Mouse (Mus musculus) Patski (cell line): ENCODE measurements around the gene Fgfr4. TPM values are rescaled to one million over a fixed set of nuclear protein-coding genes. Genes with fewer than 3 reads are reported as not detected.

Experiments used
- ATAC-seq: fragments of 100-300 bp; one replicate; pipeline ENCODE4 v1.8.0; 2021
- CTCF ChIA-PET: fragments of 350-600 bp; sonication (Branson Sonifier 250); formaldehyde crosslinking; loops from one replicate; lab custom pipeline; 2022; ENCODE audit warnings: inconsistent platforms; lab: Charles Lee
- POLR2A ChIA-PET: fragments of 350-600 bp; sonication (Branson Sonifier 250); formaldehyde crosslinking; loops from one replicate; lab custom pipeline; 2022; ENCODE audit warnings: antibody characterized with exemption, inconsistent platforms; lab: Charles Lee
- DNase-seq: peaks from one replicate; pipeline ENCODE4 v3.0.0-alpha.2; 2011; ENCODE audit warnings: low read depth, low spot score
- H3K27me3 ChIP-seq: fragments of 371-371 bp; one replicate; pipeline ENCODE4 v1.5.1; 2021
- CTCF ChIP-seq: fragments of 100-300 bp; IDR thresholded peaks from one replicate; pipeline ENCODE4 v1.5.1; 2021
- in situ Hi-C: fragments of 300-500 bp; cut with MboI; formaldehyde crosslinking; loops from 3 replicates; pipeline ENCODE4 v1.11.1; 2018; ENCODE audit warnings: low pct_unique_long_range_greater_than_20kb, mixed read lengths
- polyA plus RNA-seq: library from polyadenylated mRNA; unstranded; gene quantifications from one replicate; pipeline ENCODE4 v1.2.3, GENCODE M21; 2021

Gene Fgfr4
- polyA plus RNA-seq, 1 experiment from 2014 or later: 2.6 TPM

DNA sequence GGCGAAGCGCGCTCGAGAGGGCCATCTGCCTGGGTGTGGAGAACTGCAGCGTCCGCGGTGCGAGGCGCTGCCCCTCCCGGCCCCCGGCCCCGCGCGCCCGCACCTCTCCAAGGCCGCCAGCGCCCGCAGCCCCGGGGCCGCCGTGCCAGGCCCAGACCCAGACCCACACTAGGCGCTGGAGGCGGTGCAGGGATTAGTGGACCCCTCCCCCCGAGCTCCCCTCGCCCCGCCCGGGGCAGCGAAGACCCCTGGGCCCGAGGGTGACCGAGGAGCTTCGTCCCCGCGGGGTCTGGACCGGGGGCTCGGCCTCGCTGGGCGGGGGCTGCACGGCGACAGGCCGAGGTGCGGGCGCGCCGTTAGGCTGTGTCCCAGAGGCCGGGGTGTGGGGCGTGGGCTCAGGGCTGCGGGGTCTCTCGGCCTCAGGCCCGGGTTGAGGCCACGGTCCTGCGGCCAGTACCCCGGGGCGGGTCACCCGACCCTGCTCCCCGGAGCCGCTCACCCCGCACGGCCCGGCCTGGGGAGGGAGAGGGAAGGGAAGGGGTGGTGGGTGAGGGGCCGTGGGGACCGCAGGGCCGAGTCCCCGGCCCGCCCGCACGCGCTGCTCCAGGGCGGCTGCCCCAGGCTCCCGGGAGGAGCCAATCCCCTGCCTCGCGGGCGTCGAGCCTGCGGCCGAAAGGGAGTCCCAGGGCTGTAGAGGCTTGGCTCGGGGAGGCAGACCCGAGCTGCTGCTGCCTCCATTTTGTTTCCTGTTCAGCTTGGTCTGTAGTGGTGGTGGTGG, 57.9 kb downstream of the Fgfr4 start:
- no peak for TF ChIP-seq CTCF
- in situ Hi-C loops: no loop called here
- no peak for DNase-seq

DNA sequence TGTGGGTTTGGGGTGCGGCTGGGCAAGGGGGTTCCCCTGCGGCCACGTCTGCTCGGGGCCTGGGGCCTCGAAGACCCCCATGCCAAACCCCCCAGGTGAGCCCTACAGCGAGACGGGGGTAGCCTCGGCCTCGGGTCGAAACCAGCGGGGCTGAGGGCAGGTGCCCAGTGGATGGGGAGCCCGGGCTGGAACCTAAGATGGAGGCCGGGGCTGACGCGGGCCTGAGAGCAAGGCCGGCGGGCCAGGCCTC, 58.5 kb downstream of the Fgfr4 start:
- ChIA-PET CTCF (no interaction called here), POLR2A (no interaction called here)
- H3K27me3 ChIP-seq: no peaks in the 10 kb centered on the region
- no peak for TF ChIP-seq CTCF
- in situ Hi-C loops: no loop called here
- ATAC-seq (no peak), DNase-seq (no peak)

More for the DNA sequence above, 57.9 kb downstream of the Fgfr4 start:
- no peaks in the 10 kb centered on the region for H3K27me3 ChIP-seq
- CTCF ChIA-PET: no interaction called here
- POLR2A ChIA-PET: no interaction called here
- no peak for ATAC-seq

GRCm38 (mm10) chr13:55211221-55212010, 59.0 kb downstream of the Fgfr4 start:
- in situ Hi-C loops: no loop called here
- ATAC-seq (peak; percentile 13), DNase-seq (no peak)
- no peak for TF ChIP-seq CTCF
- CTCF ChIA-PET: no interaction called here
- H3K27me3 ChIP-seq: no peaks in the 10 kb centered on the region
- POLR2A ChIA-PET: interaction anchor here (1.8 to 2.3 kb wide), 2 partner anchors 14 to 21 kb away, joined by 5 to 6 read pairs; no protein-coding TSS in a partner anchor

- peak; percentile 36 for ATAC-seq
- H3K27me3 ChIP-seq: no peaks in the 10 kb centered on the region
- CTCF ChIA-PET: no interaction called here
- POLR2A ChIA-PET: interaction anchor here (1.8 to 2.3 kb wide), 2 partner anchors 15 to 22 kb away, joined by 5 to 6 read pairs; no protein-coding TSS in a partner anchor
- in situ Hi-C loops: no loop called here
- no peak for TF ChIP-seq CTCF
- no peak for DNase-seq
Observed at GRCm38 (mm10) chr13:55212011-55212360, 59.5 kb downstream of the Fgfr4 start.

DNA sequence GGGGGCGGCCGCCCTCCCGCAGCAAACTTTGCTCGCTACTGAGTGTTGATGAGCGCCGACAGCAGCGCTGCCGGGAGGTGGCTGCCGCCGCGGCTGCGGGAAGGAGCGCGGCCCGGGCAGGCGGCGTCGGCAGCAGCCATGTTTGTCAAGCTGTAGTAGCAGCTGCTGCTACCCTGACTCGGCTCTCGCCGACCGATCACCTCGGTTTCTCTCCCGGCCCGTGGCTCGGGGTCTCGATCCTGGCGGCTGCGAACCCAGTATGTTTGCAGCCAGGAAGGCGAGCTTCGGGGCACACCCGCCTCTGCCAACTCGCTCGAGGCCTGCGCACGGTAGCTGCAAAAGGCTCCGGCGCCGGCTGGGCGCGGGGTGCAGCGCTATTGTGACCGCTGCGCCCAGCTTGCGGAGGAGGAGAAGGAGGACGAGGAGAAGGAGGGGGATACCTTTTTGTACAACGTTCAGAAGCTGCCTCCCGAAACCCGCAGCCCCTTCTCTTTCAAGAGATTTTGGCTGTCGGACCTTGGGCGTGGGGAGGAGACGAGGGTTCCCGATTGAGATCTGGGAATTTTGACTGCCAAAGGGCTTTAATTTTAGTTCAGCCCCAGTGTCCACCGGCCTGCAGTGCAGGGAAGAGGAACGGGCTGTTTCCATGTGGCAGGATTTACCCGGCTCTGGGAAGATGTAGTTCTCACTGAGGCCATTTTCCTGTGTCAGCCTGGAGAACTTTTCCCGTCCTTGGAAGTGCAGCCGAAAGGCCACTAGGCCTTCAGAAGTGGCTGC, 60.1 kb downstream of the Fgfr4 start:
- ATAC-seq (peak; percentile 48), DNase-seq (peak; percentile 34)
- no peaks in the 10 kb centered on the region for H3K27me3 ChIP-seq
- in situ Hi-C loops: no loop called here
- ChIA-PET POLR2A (interaction anchor here (1.8 to 2.3 kb wide), 2 partner anchors 15 to 23 kb away, joined by 5 to 6 read pairs; no protein-coding TSS in a partner anchor), CTCF (no interaction called here)
- no peak for TF ChIP-seq CTCF

- in situ Hi-C loops: no loop called here
- no peak for TF ChIP-seq CTCF
- POLR2A ChIA-PET: interaction anchor here (1.8 to 2.3 kb wide), 2 partner anchors 16 to 23 kb away, joined by 5 to 6 read pairs; no protein-coding TSS in a partner anchor
- ATAC-seq: no peak
- H3K27me3 ChIP-seq: no peaks in the 10 kb centered on the region
- no peak for DNase-seq
- CTCF ChIA-PET: no interaction called here
Observed at GRCm38 (mm10) chr13:55213138-55213806, 60.8 kb downstream of the Fgfr4 start.

Other genes with a start within 250 kb of the Fgfr4 start
- not detected for gene Unc5a, start 203.2 kb upstream of the Fgfr4 start, polyA plus RNA-seq
- not detected for gene Hk3, start 131.3 kb upstream of the Fgfr4 start, polyA plus RNA-seq
- gene Uimc1, start 52.3 kb upstream of the Fgfr4 start, polyA plus RNA-seq: 38.1 TPM
- gene Zfp346, start 47.3 kb upstream of the Fgfr4 start, polyA plus RNA-seq: 22.2 TPM
- gene Gm17617, start 19.1 kb upstream of the Fgfr4 start, polyA plus RNA-seq: not detected
- gene Nsd1, start 57.1 kb downstream of the Fgfr4 start, polyA plus RNA-seq: 15.1 TPM
- 300 TPM for gene Prelid1, start 167.9 kb downstream of the Fgfr4 start, polyA plus RNA-seq
- 94.0 TPM for gene Rab24, start 169.3 kb downstream of the Fgfr4 start, polyA plus RNA-seq
- 14.8 TPM for gene Mxd3, start 177.2 kb downstream of the Fgfr4 start, polyA plus RNA-seq
- gene Lman2, start 210.1 kb downstream of the Fgfr4 start, polyA plus RNA-seq: 145 TPM
- 0.54 TPM for gene Rgs14, start 217.1 kb downstream of the Fgfr4 start, polyA plus RNA-seq
- gene Slc34a1, start 245.5 kb downstream of the Fgfr4 start, polyA plus RNA-seq: not detected